Mouse (Mus musculus) ovary, postnatal 14 days (tissue): ENCODE measurements around the gene Ccdc189.

Experiments
- DNase-seq: peaks from one replicate; pipeline ENCODE4 v3.0.0; 2022; ENCODE audit warnings: low spot score

Gene Ccdc189

DNA sequence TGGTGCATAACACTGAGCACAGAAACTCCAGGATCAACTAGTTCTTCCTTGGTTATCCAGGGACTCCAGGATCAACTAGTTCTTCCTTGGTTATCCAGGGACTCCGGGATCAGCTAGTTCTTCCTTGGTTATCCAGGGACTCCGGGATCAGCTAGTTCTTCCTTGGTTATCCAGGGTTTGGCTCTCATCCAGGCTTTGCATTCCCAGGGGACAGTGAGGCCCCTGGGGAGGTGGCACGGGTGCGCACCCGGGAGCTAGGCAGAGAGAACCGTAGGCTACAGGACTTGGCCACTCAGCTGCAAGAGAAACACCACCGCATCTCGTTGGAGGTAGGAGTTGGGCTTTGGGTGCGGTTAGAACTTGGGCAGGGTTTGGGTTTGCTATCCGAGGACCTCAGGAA lies 2.7 kb upstream of the Ccdc189 start:
- no peak for DNase-seq

DNA sequence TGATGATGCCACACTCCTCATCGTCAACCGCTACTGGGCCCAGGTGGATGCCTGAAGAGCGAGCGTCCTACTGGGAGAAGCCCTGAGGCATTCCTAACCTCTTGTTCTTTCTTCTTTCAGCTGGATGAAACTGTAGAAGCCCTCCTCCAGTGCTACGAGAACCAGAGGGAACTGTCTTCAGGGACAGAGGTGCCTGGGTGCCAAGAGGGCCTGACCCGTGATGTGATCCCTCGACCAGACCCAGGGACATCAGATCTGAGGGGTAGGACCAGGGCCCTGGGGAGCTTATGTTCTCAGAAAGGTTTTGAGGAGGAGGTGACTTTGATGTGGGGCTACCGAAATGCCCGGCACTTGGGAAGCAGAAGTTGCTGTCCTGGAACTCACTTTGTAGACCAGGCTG lies 1.2 kb upstream of the Ccdc189 start:
- DNase-seq: no peak

DNA sequence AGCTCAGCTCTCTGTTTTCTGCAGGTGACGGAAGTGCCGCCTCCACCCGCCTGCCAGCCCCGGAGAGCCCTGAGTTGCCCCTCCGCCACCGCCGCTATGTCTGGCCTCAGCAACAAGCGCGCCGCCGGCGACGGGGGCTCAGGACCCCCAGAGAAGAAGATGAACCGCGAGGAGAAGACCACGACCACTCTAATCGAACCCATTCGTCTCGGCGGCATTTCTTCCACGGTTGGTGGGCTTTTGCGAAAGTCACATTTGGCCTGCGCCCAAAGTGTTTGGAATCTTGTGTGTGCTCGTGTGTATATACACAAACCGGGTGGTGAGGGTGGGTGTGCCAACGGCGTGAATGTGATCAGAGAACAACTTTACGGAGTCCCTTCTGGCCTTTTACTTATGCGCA lies 506 bp upstream of the Ccdc189 start:
- DNase-seq: no peak

DNA sequence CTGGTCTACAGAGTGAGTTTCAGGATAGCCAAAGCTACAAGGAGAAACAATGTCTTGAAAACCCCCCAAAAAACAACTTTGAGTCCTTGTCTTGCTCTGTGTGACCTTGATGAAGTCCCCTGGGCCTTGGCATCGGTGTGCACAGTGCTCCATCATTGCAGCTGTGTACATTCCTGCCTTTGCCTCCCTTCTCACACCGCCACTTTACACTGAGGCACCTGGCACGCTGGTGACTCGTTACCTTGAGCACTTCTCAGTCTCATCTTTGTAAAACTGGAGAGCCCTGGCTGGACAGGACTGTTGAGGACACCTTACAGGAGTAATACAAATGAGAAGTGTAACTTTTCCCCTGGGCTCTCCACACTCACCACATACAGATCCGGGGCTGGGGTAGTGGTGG lies 1.2 kb downstream of the Ccdc189 start:
- no peak for DNase-seq

DNA sequence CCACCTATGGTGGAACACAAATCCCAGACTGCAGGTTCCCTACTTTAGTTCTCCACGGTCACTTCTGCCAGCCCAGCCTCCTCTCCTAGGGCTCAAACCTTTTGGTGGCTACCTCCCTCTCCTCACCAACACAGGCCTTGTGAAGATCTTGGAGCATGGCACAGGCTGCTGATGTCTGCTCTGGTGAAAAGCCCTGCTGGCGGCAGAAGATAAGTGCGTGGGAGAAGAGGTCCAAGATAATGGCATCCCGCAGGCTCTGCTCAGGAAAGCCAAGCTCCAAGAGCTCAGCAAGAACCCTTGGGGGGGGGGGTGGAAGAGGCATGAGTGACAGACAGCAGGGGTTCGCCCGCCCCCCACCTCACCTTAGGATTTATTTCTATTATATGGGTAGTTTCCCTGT lies 2.2 kb downstream of the Ccdc189 start:
- DNase-seq: no peak

DNA sequence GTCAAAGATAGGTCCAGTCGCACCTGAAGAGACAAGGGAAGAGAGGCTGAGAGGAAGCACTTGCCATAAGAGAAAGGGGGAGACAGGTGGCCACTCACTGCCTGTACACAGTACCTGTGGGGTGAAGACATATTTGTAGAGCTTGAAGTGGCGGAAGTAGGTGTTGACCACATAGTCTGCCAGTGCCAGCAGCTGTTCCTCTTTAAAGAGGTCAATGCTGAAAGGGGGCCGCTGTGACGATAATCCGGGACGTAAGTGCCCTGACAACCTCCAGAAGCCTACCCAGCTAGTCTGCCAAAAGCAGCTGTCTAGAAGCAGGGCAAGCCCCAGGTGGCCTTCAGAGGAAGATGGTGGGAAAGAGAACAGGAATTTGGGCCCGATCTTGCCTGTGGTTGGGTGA lies 3.4 kb downstream of the Ccdc189 start:
- DNase-seq: no peak

DNA sequence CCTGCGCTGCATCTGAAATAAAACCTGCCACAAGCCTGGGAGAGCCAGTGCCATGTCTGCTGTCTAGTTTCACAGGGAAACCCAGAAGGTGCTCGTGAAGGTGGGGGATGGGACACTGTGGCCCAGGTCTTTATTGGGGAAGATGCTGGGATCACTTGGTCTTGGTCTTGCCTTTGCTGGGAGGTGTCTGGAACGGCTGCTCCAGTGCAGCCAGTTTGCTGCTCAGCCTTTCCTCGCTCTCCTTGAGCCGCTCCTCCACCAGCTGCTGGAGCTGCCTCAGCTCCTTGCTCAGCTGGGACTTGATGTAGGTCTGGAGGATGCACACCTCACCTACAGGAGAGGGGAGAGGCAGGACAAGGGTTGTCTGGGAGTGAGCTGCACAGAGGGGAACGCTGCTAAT lies 5.1 kb downstream of the Ccdc189 start:
- DNase-seq: no peak

DNA sequence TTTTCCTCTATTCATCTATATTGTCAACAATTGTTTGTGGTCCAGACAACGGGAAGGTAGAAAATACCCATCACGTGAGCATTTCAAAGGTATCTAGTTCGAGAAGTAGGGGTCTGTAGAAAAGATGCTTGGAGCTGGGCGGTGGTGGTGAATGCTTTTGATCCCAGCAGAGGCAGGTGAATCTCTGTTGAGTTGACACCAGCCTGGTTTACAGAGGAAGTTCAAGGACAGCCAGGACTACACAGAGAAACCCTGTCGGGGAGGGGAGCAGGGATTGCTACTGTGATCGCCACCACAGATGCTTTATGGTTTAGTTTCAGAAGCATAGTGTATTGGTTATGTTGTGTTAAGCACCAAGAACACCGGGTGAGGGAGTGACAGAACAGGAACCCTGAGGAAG lies 14.3 kb downstream of the Ccdc189 start:
- DNase-seq: no peak

DNA sequence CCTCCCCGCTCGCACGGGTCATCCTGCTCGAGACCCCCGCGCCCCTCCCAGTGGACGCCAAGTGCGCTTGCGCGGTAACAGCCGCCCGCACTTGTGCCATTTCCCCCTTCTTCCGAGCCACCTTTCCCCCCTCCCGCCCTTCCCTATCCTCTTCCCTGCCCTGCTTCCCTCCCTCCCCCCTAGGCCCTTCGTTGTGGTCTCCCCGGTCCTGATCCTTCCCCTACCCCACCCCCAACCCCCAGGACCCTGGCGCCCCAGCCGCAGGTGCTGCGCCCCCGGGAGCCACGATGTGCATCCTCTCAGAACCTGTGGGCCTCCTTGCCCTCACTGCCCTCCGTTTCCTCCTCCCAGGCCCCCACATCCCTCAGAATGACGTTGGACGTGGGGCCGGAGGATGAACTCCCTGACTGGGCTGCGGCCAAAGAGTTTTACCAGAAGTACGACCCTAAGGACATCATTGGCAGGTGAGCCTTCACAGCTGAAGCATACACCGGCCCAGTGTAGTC lies 14.8 kb downstream of the Ccdc189 start:
- no peak for DNase-seq

DNA sequence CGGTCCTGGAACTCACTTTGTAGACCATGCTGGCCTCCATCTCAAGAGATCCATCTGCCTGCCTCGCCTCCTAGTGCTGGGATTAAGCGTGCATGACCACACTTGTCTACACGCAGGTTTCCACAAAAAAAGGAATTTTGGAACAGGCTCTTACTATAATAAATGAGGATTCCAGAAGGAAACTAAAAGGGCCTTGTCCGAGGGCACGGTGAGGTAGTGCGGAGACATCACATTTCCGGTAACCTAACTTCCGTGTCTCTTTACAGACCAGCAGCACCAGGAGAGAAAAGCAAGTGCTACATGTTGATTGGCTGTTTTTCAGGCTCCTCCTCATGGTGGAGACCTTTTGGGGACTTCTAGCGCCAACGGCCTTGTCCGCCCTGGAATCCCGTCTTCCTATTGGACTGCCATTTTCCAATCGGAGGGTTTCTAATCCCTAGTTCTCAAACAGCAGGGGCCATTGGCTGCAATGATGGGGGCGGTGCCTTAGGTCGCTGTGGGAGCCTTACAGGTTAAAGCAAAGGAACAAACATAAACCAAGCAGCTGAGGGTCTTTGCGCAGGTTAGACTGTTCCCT lies 15.4 kb downstream of the Ccdc189 start, which contains the start of gene Phkg2:
Gene Phkg2, plus strand, starts transcription at position 446 of the 577 bp plus-strand sequence.
- peak; percentile 82 for DNase-seq

DNA sequence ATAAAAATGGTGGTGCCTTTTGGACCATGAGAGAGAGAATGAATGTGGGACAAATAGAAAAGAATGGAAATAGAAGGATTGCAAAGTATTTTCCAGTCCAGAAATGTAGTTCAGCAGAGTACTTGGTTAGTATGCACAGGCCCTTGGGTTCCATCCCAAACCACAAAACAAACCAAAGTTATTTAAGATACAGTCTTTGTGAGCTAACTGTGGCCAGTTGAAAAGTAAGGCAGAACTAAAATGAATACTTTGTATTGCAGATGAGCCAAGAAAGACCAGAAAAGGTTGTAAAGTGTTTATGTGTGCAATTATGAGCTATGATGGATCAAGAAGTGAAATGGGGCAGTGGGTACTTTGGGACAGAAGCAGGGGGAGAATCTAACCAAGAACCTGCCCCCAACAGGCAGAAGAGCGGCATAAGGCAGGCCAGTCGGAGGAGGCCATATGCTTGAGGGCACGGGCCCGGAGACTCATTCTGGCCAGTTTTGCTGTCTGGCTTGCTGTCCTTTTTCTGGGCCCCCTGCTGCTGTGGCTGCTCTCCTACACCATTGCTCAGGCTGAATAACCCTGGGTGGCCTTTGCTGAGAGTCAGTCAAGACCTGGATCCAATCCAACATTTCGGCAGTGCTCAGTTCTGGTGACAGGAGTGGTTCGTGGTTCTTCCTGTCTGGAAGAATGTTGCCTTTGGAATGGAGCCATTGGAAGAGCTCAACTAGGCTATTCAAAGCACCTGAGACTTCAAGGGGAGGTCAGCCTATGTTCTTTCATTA lies 23.8 kb downstream of the Ccdc189 start:
- DNase-seq: no peak

DNA sequence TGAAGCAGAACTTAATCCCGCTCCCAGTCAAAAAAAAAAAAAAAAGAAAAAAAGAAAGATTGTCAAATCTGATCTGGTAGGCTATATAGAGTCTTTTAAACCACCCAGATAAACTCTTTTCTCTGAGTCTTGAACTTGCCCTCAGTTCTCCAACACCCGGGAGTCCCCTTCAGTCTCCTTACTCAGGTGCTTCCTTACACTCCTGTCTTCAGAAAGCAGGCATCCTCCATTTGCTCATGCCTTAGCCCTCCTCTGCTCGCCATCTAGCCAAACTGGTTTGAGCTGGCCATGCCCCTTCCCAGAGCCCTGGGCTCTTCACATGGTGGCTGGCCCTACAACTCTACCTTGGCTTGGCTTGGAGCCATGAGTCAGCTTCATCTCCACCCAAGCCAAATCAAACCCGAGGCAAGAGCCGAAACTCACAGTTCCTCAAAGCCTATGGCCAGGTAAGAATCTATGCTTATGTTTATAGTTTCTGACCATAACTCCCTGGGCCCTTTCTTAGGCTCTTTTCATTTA lies 27.0 kb downstream of the Ccdc189 start, which contains the start of gene Tmem265:
Gene Tmem265, plus strand, starts transcription at position 51 of the 519 bp plus-strand sequence.
- DNase-seq: no peak

DNA sequence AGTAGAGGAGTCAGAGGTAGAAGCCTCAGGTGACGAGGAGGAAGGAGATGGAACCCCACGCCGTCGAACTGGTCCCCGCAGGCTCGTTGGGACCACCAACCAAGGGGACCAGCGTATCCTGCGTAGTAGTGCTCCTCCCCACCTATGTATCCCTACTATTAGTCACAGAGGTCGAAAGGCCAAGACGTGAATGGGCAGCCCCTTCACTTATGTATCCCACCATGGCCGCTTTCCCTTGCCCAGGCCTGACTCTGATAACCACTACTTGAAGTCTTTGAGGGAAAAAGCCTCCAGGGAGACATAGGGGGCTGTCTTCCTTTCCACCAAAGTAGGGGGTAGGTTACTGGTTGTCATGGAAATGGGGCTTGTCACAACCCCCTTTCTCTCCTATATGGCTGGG lies 27.8 kb downstream of the Ccdc189 start:
- DNase-seq: no peak

DNA sequence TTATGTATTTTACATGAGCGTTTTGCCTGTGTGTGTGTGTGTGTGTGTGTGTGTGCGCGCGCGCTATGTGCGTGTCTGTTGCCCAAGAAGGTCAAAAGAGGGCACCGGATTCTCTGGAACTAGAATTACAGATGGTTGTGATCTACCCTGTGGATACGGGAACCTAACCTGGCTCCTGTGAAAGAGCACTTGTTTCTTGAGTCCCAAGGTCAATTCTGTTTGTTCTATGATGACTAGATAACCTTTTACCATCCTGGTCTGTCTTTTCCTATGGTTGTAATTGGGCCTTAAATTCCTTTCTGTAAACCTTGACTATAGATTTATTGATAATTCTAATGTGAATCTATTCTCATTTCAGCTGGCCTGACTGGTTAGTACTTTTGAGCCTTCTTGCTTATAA lies 36.8 kb downstream of the Ccdc189 start:
- no peak for DNase-seq

DNA sequence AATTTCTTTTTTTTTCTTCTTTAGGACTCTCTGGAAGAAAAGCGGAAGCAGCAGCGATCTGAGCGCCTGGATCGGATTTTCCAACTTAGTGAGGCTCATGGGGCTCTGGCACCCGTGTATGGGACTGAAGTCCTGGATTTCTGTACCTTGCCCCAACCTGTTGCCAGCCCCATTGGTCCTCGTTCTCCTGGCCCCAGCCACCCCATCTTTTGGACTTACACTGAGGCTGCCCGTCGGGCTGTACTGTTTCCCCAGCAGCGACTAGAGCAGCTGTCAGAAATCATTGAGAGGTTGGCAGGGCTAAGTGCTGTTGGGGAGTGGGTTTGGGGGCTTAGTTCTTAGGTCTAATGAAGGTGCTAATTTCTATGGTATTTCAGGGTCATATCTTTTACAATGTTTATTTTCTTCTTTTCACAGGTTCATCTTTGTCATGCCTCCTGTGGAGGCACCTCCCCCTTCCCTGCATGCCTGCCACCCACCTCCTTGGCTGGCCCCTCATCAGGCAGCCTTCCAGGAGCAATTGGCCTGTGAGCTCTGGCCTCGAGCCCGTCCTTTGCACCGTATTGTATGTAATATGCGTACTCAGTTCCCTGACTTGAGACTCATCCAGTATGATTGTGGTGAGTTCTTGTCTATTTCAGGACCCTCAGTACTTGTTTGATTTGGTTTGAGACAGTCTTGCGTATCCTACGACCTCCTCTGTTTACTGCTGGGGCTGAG lies 39.1 kb downstream of the Ccdc189 start:
- no peak for DNase-seq

DNA sequence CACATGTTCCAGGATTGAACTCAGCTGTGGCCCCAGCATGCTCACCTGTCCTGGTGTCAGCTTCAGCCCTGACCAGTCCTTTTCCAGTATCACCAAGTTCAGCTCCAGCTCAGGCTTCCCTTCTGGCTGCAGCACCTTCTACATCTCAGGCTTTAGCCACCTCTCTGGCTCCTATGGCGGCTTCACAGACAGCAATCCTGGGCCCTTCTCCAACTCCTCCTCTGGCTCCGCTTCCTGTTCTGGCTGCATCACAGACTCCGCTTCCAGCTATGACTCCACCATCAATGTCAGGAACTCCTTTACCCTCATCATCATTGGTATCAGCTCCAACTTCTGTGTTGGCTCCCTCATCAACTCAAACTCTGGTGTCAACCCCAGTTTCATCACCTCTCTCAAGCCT lies 46.7 kb downstream of the Ccdc189 start:
- DNase-seq: no peak
